Mouse (Mus musculus): ENCODE results near the gene Tspan4. TPM values are rescaled to one million over a fixed set of nuclear protein-coding genes. Genes with fewer than 3 reads are reported as not detected.

Gene Tspan4
- polyA plus RNA-seq, 1 experiment from 2014 or later = 55.7 TPM

- WGBS = 1% methylated on average over 46 of the region's 46 CpGs
- H3K4me1 ChIP-seq (ENCODE audit: control insufficient read depth, insufficient read depth, low read length) = peaks cover 13% of the 10 kb centered on the region
- peak; percentile 97 for ATAC-seq (ENCODE audit: low read depth)
- H3K9ac ChIP-seq (replicated peaks; ENCODE audit: low read depth, low read length) = peak within 1 kb of the TSS; percentile 72
- peak within 1 kb of the TSS; percentile 84 for H3K4me2 ChIP-seq (ENCODE audit: low read depth, low read length)
- no peaks in the 10 kb centered on the region for H3K9me3 ChIP-seq (ENCODE audit: control insufficient read depth, low read length)
- peak within 1 kb of the TSS; percentile 65 for H3K4me3 ChIP-seq (ENCODE audit: low read depth, low read length)
- H3K27ac ChIP-seq (ENCODE audit: low read depth, low read length) = peak within 1 kb of the TSS; percentile 82
- H3K27me3 ChIP-seq (ENCODE audit: control insufficient read depth, insufficient read depth, low read length) = no peaks in the 10 kb centered on the region
- no peaks in the 10 kb centered on the region for H3K36me3 ChIP-seq (ENCODE audit: control insufficient read depth, insufficient read depth, low read length)
Observed at GRCm38 (mm10) chr7:141539556-141540311, 64.7 kb downstream of the Tspan4 start, which contains the start of gene Chid1. TSS of gene Chid1 (minus strand) at chr7:141539857.

- Histone ChIP-seq H3K36me3 (ENCODE audit: control insufficient read depth, insufficient read depth, low read length) (no peaks in the 10 kb centered on the region), H3K9ac (replicated peaks; ENCODE audit: low read depth, low read length) (peak overlapping the region; percentile 72), H3K9me3 (ENCODE audit: control insufficient read depth, low read length) (no peaks in the 10 kb centered on the region), H3K4me1 (ENCODE audit: control insufficient read depth, insufficient read depth, low read length) (peaks cover 13% of the 10 kb centered on the region), H3K4me2 (ENCODE audit: low read depth, low read length) (peak overlapping the region; percentile 84), H3K4me3 (ENCODE audit: low read depth, low read length) (peak overlapping the region; percentile 65), H3K27me3 (ENCODE audit: control insufficient read depth, insufficient read depth, low read length) (no peaks in the 10 kb centered on the region), H3K27ac (ENCODE audit: low read depth, low read length) (peak overlapping the region; percentile 71)
- 57% methylated on average over 13 of the region's 13 CpGs for WGBS
- ATAC-seq (ENCODE audit: low read depth) = peak; percentile 4; the same call in 1 of the 2 replicates
Observed at GRCm38 (mm10) chr7:141540312-141541081, 65.5 kb downstream of the Tspan4 start.

DNA sequence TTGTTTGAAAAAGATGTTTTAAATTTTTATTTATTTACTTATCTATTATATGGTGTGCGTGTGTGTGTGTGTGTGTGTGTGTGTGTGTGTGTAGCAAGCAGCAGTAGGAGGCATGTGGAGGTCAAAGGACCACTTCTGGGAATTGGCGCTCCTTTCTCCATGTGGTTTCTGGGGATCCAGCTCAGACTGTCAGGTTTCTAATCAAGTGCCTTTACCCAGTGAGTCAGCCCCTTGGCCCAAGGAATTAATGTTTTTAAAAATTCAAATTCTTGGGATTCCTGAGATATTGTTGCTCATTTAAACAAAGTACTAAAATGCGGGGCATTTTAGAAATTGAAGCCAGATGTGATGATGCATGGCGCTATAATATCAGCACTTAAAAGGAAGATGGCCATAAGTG lies 66.6 kb downstream of the Tspan4 start:
- peaks cover 13% of the 10 kb centered on the region for H3K4me1 ChIP-seq (ENCODE audit: control insufficient read depth, insufficient read depth, low read length)
- no peaks in the 10 kb centered on the region for H3K9me3 ChIP-seq (ENCODE audit: control insufficient read depth, low read length)
- no peaks in the 10 kb centered on the region for H3K36me3 ChIP-seq (ENCODE audit: control insufficient read depth, insufficient read depth, low read length)
- WGBS = 90% methylated on average over 4 of the region's 4 CpGs
- H3K9ac ChIP-seq (replicated peaks; ENCODE audit: low read depth, low read length) = no peak overlapping the region
- H3K4me2 ChIP-seq (ENCODE audit: low read depth, low read length) = no peak overlapping the region
- no peak overlapping the region for H3K27ac ChIP-seq (ENCODE audit: low read depth, low read length)
- no peak overlapping the region for H3K4me3 ChIP-seq (ENCODE audit: low read depth, low read length)
- no peak for ATAC-seq (ENCODE audit: low read depth)
- H3K27me3 ChIP-seq (ENCODE audit: control insufficient read depth, insufficient read depth, low read length) = no peaks in the 10 kb centered on the region

DNA sequence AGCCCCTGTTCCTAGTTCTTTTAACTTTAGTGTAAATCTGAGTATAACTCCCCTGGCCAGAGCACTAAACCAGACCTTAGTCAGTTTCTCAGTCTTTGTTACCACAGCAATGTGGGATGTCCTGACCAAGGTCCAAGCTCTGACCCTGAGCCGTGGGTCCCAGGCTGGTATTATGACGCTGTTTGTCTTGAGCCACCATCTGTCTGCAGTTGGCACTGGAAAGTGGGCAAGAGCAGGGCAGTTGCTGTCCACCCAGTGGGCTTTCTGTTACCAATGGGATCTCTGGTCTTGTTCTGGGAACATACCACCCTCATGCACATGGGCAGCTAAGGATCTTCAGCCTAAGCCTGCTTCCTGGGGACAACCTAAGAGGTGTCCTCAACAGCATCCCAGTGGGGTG lies 67.5 kb downstream of the Tspan4 start:
- peaks cover 13% of the 10 kb centered on the region for H3K4me1 ChIP-seq (ENCODE audit: control insufficient read depth, insufficient read depth, low read length)
- 86% methylated on average over 2 of the region's 2 CpGs for WGBS
- H3K27me3 ChIP-seq (ENCODE audit: control insufficient read depth, insufficient read depth, low read length) = no peaks in the 10 kb centered on the region
- no peaks in the 10 kb centered on the region for H3K36me3 ChIP-seq (ENCODE audit: control insufficient read depth, insufficient read depth, low read length)
- H3K9me3 ChIP-seq (ENCODE audit: control insufficient read depth, low read length) = no peaks in the 10 kb centered on the region
- no peak overlapping the region for H3K4me2 ChIP-seq (ENCODE audit: low read depth, low read length)
- no peak for ATAC-seq (ENCODE audit: low read depth)
- no peak overlapping the region for H3K9ac ChIP-seq (replicated peaks; ENCODE audit: low read depth, low read length)
- no peak overlapping the region for H3K4me3 ChIP-seq (ENCODE audit: low read depth, low read length)
- H3K27ac ChIP-seq (ENCODE audit: low read depth, low read length) = no peak overlapping the region

Other genes with a start within 250 kb of the Tspan4 start
- gene Phrf1, start 246.5 kb upstream of the Tspan4 start, polyA plus RNA-seq (2014; fragmentation: Nextera tagmentation; extraction: Ambion mirVana) = 59.5 and 72.3 TPM in 2 replicates
- gene Irf7, start 208.8 kb upstream of the Tspan4 start, polyA plus RNA-seq (2014; fragmentation: Nextera tagmentation; extraction: Ambion mirVana) = 0.57 and 0.66 TPM in 2 replicates
- not detected in 2 replicates for gene Cdhr5, start 198.5 kb upstream of the Tspan4 start, polyA plus RNA-seq (2014; fragmentation: Nextera tagmentation; extraction: Ambion mirVana)
- gene Sct, start 196.1 kb upstream of the Tspan4 start, polyA plus RNA-seq (2014; fragmentation: Nextera tagmentation; extraction: Ambion mirVana) = 3.9 and 4.2 TPM in 2 replicates
- gene Drd4, start 183.2 kb upstream of the Tspan4 start, polyA plus RNA-seq (2014; fragmentation: Nextera tagmentation; extraction: Ambion mirVana) = 0.73 and 0.90 TPM in 2 replicates
- 186 and 228 TPM in 2 replicates for gene Deaf1, start 147.6 kb upstream of the Tspan4 start, polyA plus RNA-seq (2014; fragmentation: Nextera tagmentation; extraction: Ambion mirVana)
- 36.7 and 40.2 TPM in 2 replicates for gene Tmem80, start 147.5 kb upstream of the Tspan4 start, polyA plus RNA-seq (2014; fragmentation: Nextera tagmentation; extraction: Ambion mirVana)
- gene Eps8l2, start 136.4 kb upstream of the Tspan4 start, polyA plus RNA-seq (2014; fragmentation: Nextera tagmentation; extraction: Ambion mirVana) = 0.33 and 0.51 TPM in 2 replicates
- 265 and 311 TPM in 2 replicates for gene Taldo1, start 83.0 kb upstream of the Tspan4 start, polyA plus RNA-seq (2014; fragmentation: Nextera tagmentation; extraction: Ambion mirVana)
- gene Gatd1, start 61.1 kb upstream of the Tspan4 start, polyA plus RNA-seq (2014; fragmentation: Nextera tagmentation; extraction: Ambion mirVana) = 42.7 and 44.8 TPM in 2 replicates
- 51.6 and 70.7 TPM in 2 replicates for gene Cend1, start 45.7 kb upstream of the Tspan4 start, polyA plus RNA-seq (2014; fragmentation: Nextera tagmentation; extraction: Ambion mirVana)
- gene Slc25a22, start 37.3 kb upstream of the Tspan4 start, polyA plus RNA-seq (2014; fragmentation: Nextera tagmentation; extraction: Ambion mirVana) = 66.9 and 80.4 TPM in 2 replicates
- gene Pidd1, start 31.2 kb upstream of the Tspan4 start, polyA plus RNA-seq (2014; fragmentation: Nextera tagmentation; extraction: Ambion mirVana) = 2.0 and 2.5 TPM in 2 replicates
- 654 and 691 TPM in 2 replicates for gene Rplp2, start 27.9 kb upstream of the Tspan4 start, polyA plus RNA-seq (2014; fragmentation: Nextera tagmentation; extraction: Ambion mirVana)
- gene Pnpla2, start 20.0 kb upstream of the Tspan4 start, polyA plus RNA-seq (2014; fragmentation: Nextera tagmentation; extraction: Ambion mirVana) = 14.0 and 14.7 TPM in 2 replicates
- gene Cracr2b, start 14.1 kb upstream of the Tspan4 start, polyA plus RNA-seq (2014; fragmentation: Nextera tagmentation; extraction: Ambion mirVana) = 3.6 and 6.6 TPM in 2 replicates
- gene Cd151, start 7.8 kb upstream of the Tspan4 start, polyA plus RNA-seq (2014; fragmentation: Nextera tagmentation; extraction: Ambion mirVana) = 43.3 and 49.6 TPM in 2 replicates
- gene Polr2l, start 108 bp upstream of the Tspan4 start, polyA plus RNA-seq (2014; fragmentation: Nextera tagmentation; extraction: Ambion mirVana) = 74.0 and 87.3 TPM in 2 replicates
- 46.0 and 52.4 TPM in 2 replicates for gene Chid1, start 64.6 kb downstream of the Tspan4 start, polyA plus RNA-seq (2014; fragmentation: Nextera tagmentation; extraction: Ambion mirVana)
- 98.5 and 125 TPM in 2 replicates for gene Ap2a2, start 86.9 kb downstream of the Tspan4 start, polyA plus RNA-seq (2014; fragmentation: Nextera tagmentation; extraction: Ambion mirVana)
- gene Muc6, start 180.1 kb downstream of the Tspan4 start, polyA plus RNA-seq (2014; fragmentation: Nextera tagmentation; extraction: Ambion mirVana) = 0.27 and 0.29 TPM in 2 replicates
- 0.45 and 0.86 TPM in 2 replicates for gene Muc2, start 215.1 kb downstream of the Tspan4 start, polyA plus RNA-seq (2014; fragmentation: Nextera tagmentation; extraction: Ambion mirVana)